Mouse (Mus musculus): ENCODE measurements around the gene 4931409K22Rik.
A peak's percentile ranks its signal among the peaks of the same experiment; 100 is the strongest.

4931409K22Rik gene

GRCm38 (mm10) chr5:24540387-24541143, 16.0 kb downstream of the 4931409K22Rik start, which contains the start of gene Asb10:
Gene Asb10 (minus strand): TSS chr5:24540978.
- DNase-seq (ENCODE audit: low spot score in 2 of 2), result peak; percentile 26 to 39

DNA sequence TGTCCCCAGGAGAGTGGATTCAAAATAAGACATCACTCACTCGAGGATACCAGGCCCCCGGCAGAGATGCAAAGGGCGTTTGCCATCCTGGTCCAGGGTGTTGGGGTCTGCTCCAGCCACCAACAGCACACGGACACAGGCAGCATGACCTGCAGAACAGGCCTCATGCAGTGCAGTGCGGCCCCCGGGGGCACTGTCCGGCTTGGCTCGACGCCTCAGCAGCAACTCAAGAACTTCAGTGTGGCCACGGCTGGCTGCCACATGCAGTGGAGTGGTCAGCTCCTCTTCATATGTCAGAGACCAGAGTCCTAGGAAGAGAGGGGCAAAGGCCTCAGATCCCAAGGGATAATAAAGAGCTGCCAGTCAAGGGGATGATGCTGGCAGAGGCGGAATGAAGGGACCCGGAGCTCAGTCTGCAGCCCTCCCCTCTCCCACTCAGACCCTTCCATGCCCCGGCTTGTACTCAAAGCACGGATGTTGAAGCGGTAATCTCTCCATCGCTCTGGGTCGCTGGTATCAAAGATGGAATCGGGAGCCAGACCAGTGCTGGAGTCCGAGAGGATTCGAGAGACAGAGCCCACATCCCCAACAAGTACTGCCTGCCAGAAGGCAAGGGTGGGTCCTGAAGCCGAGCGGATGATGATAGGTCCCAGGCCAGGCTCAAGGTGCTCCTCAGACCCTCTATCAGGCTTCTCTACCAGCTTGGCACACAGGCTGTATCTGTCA, 16.9 kb downstream of the 4931409K22Rik start:
- no peak for DNase-seq (ENCODE audit: low spot score in 2 of 2)

DNA sequence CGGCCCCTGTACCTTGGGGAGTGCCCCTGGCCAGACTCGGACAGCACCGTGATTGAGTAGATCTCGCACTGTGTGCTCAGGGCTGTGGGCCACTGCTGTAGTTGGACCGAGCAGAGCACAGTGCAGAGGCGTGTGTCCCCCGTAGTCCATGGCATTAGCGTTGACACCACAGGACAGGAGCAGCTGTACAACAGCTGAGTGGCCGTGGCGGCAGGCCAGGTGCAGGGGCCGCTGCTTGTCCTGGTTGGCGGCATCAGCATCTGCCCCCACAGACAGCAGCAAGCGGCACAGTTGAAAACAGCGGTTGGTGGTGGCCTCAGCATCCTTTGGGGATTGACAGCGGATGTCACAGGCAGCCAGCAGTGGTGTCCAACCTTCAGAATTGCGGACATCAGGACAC, 19.0 kb downstream of the 4931409K22Rik start:
- DNase-seq (ENCODE audit: low spot score in 2 of 2), result no peak

DNA sequence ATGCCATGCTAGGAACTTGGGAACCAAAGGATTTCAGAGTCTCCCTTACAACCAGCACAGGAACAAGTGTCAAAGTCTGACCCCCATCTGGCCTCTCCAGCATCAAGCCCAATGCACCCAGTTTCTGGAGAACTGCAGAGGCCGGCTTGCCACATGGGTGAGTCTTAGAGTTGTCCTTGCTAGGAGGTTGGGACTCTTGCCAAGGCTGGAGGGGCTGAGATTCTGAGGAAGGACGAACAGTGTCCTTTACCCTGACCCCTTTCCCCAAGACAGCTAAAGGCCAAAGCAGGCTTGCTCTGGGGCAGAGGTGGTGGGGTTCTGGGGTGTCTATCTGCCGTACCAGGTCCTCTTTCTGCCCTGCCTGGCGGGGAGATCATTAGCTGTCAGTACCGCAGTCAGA, 20.1 kb downstream of the 4931409K22Rik start:
- DNase-seq (ENCODE audit: low spot score in 2 of 2), result no peak

GRCm38 (mm10) chr5:24535731-24536130, 20.9 kb downstream of the 4931409K22Rik start:
- no peak for DNase-seq (ENCODE audit: low spot score in 2 of 2)

- no peak for DNase-seq (ENCODE audit: low spot score in 2 of 2)
Measured at GRCm38 (mm10) chr5:24534292-24534691, 22.3 kb downstream of the 4931409K22Rik start.

DNA sequence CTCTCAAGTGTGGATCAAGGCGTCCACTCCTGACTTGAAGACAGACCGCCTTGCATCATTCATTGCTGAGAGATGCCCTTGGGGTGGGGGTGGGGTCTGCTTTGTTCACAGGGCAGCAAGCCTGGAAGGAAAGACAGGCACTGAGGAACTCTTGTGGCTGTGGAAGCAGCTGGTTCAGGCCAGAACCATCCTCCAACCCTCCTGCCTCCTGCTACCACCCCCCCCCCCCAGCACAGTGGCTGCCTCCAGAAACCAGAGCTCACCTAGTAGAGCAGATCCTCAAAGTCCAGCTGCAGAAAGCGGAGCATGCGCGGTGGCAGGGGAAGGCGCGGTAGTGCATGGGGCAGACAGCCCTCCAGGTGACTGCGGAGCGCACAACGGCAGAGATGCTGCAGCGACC, 23.2 kb downstream of the 4931409K22Rik start:
- no peak for DNase-seq (ENCODE audit: low spot score in 2 of 2)

- peak; percentile 68 to 87 for DNase-seq (ENCODE audit: low spot score in 2 of 2)
Measured at GRCm38 (mm10) chr5:24530042-24530689, 26.4 kb downstream of the 4931409K22Rik start.

DNA sequence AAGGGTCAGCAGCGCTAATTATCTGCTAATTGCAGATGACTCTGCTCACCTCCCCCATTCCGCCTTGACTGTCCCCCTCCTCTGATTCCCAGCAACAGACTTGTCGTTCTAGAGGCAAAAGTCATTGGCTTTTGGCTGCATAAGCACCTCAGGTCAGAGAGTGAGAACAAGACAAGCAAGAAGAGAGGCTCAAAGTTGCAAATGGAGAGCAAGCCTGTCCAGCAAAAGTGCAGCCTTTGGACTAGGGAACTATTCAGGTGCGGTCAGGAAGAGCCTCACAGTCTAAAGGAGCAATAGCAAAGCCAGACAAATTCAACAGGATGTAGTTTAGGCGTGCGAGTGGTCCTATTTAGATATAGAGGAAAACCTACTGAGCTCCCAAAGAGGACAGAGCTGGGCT, 28.8 kb downstream of the 4931409K22Rik start:
- no peak for DNase-seq (ENCODE audit: low spot score in 2 of 2)

DNA sequence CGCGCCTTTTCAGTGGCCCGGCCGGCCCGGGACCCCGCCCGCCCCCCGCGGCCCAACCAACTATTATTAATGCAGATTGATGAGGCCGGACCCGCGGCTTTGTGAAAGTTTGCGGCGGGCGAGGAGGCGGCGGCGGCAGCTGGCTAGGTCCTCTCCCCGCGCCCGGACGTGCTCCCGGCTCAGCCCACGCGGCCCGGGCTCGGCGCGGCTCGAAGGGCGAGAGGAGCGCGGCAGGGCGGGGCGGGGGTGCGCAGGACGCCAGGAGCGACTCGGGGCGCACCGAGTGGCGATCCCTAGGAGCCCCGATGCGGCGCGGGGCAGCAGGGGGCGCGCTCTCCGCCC, 29.7 kb downstream of the 4931409K22Rik start, which contains the start of gene Gbx1:
Gbx1 (minus strand) TSS at position 314 of the 342 bp plus-strand sequence.
- DNase-seq (ENCODE audit: low spot score in 2 of 2), result no peak

GRCm38 (mm10) chr5:24526190-24526888, 30.3 kb downstream of the 4931409K22Rik start:
- DNase-seq (ENCODE audit: low spot score in 2 of 2), result no peak

- DNase-seq (ENCODE audit: low spot score in 2 of 2), result no peak
Measured at GRCm38 (mm10) chr5:24525360-24526189, 31.0 kb downstream of the 4931409K22Rik start.

GRCm38 (mm10) chr5:24524522-24524921, 32.1 kb downstream of the 4931409K22Rik start:
- DNase-seq (ENCODE audit: low spot score in 2 of 2), result no peak

- no peak for DNase-seq (ENCODE audit: low spot score in 2 of 2)
Measured at GRCm38 (mm10) chr5:24523806-24524205, 32.8 kb downstream of the 4931409K22Rik start.

- DNase-seq (ENCODE audit: low spot score in 2 of 2), result no peak
Measured at GRCm38 (mm10) chr5:24521366-24521765, 35.2 kb downstream of the 4931409K22Rik start.

- DNase-seq (ENCODE audit: low spot score in 2 of 2), result no peak
Measured at GRCm38 (mm10) chr5:24512271-24512670, 44.3 kb downstream of the 4931409K22Rik start.

DNA sequence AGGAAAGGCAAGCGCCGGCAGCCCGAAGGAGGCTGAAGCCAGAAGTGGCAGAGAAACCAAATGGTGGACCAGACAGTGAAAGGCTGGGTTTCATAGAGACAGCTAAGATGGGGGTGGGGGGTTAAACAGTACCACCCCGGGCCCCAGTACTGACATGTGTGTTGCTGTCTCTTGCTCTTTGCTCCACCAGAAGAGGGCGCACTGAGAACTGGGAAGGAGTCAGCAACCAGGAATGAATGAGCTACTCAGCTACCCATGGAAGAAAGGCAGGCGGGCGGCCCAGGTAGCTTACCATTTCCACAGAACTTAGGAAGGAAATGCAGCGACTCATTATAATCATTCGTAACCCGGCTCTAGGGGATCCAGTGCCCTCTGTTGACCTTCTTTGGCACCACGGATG, 46.0 kb downstream of the 4931409K22Rik start:
- no peak for DNase-seq (ENCODE audit: low spot score in 2 of 2)

DNA sequence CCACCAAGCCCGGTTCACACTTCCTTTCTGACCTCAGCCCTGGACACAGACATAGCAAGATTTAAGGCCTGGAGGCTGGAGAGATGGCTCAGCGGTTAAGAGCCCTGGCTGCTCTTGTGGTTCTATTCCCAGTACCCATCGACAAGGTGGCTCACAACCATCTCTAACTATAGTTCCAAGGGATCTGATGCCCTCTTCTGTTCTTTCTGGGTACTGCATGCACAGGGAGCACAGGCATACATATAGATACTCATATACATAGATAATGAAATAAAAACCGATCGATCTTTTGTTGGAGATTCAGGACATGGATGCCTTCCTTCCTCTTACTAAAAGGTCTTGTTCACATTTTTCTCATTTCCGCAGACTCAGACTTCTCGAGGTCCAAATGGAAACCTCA, 48.2 kb downstream of the 4931409K22Rik start:
- DNase-seq (ENCODE audit: low spot score in 2 of 2), result no peak

DNA sequence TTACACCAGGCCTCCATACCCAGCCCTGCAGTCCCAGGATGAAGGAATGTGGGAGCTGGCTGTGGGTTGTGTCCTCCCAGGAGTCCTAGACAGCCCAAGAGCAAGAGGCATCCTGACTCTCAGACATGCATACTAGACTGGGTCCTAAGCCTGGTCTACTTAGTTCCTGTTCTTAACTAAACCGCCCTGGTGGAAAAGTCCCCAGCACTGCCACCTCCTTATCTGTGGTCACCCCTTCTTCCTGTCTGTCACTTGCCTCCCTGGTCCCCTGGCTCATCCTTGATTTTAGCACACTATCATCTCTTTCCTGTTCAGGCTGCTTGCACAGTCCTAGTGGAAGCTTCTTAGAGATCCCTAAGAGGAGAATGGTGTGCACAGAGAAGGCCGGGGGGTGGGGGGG, 51.1 kb downstream of the 4931409K22Rik start:
- no peak for DNase-seq (ENCODE audit: low spot score in 2 of 2)

- DNase-seq (ENCODE audit: low spot score in 2 of 2), result no peak
Measured at GRCm38 (mm10) chr5:24502786-24503185, 53.8 kb downstream of the 4931409K22Rik start.

- no peak for DNase-seq (ENCODE audit: low spot score in 2 of 2)
Measured at GRCm38 (mm10) chr5:24500851-24501250, 55.8 kb downstream of the 4931409K22Rik start.
